In genomic region chr9:14293866-14294265, GRCm38 (mm10) we compare ENCODE assay signal across 23 mouse cellular contexts. TPM values are rescaled to one million over a fixed set of nuclear protein-coding genes. Genes with fewer than 3 reads are reported as not detected.
DNase-seq lines count a peak whose midpoint lies in the region; ATAC-seq lines count a peak whose summit lies in the region.
"Had no signal": no experiment of that assay in that cellular context is flagged by ENCODE, and none has a peak within 500 bp of the region (broad histone marks: within the 10 kb centered on the region; RNA-seq: fewer than 3 reads in every experiment).

No protein-coding gene starts in this region.

- peaks cover 2% of the 10 kb centered on the region; the same call in 1 of the 2 replicates for H3K36me3 ChIP-seq in splenic B cell, adult 2 months (ENCODE audit: control insufficient read depth, insufficient read depth, low read length, poor library complexity, severe bottlenecking)
- H3K36me3 ChIP-seq: forebrain, embryonic 10.5 days; heart, embryonic 13.5 days; hindbrain, embryonic 13.5 days; limb, embryonic 15.5 days; midbrain, embryonic 12.5 days; stomach, embryonic 15.5 days had no signal

- no peaks in the 10 kb centered on the region for H3K27me3 ChIP-seq in splenic B cell, adult 2 months (ENCODE audit: control insufficient read depth, insufficient read depth, low read length, poor library complexity, severe bottlenecking)
- H3K27me3 ChIP-seq: heart, embryonic 13.5 days; hindbrain, embryonic 13.5 days; limb, embryonic 15.5 days; midbrain, embryonic 12.5 days; stomach, embryonic 15.5 days had no signal

- peak; percentile 66 for ATAC-seq in CD4-positive, CD25-positive, alpha-beta regulatory T cell, adult 4 months
- peak; percentile 81 to 83 for ATAC-seq in hematopoietic stem cell, adult 5-6 weeks (replicated peaks in 1 of 2; ENCODE audit: insufficient read depth in 1 of 2, low FRiP score in 2 of 2, low TSS enrichment in 1 of 2, low read depth in 1 of 2, poor library complexity in 2 of 2, severe bottlenecking in 2 of 2)
- ATAC-seq: forebrain, embryonic 16.5 days had no signal

- DNase-seq in lung, postnatal 25 days (ENCODE audit: low spot score) = peak; percentile 9
- no peak for DNase-seq in lung, postnatal 10 days
- peak; percentile 76 for DNase-seq in splenic B cell, adult 2 months (ENCODE audit: low read depth, low spot score)
- no peak for DNase-seq in kidney, postnatal 4 days
- DNase-seq in kidney, adult 8-10 months = no peak
- DNase-seq: adrenal gland, postnatal 14 days; cerebellum, adult 8-10 months; gastrocnemius, postnatal 14 days; heart, adult 18-20 months; kidney, adult 18-20 months; kidney, postnatal 36 days; left cerebral cortex, postnatal 4 days; lung, embryonic 14.5 days; thymus, postnatal 25 days had no signal

RNA-seq across cellular contexts. Expression of gene Sesn3, which starts 19.0 kb away (rescaled TPM):
- 10 to 100 TPM; 18.5 to 25.4 TPM for polyA plus RNA-seq in CD4-positive, CD25-positive, alpha-beta regulatory T cell, adult 4 months (2017; shearing (Covaris generic))
- total RNA-seq in hematopoietic stem cell, adult 5-6 weeks (2017) = 20.9 and 24.9 TPM in 2 replicates

Comparison
In these comparisons a context has a peak if more than half of its experiments do, and no peak if none do; other contexts are left out.
1. DNase-seq: peak in lung, postnatal 25 days (single experiment) and splenic B cell, adult 2 months (single experiment); none in lung, postnatal 10 days (single experiment), kidney, postnatal 4 days (0 of 2) and kidney, adult 8-10 months (0 of 2).